Mouse (Mus musculus) cerebellum, adult 2 months (tissue): ENCODE data around the gene Klrc1.

Source experiments
- CTCF ChIP-seq: fragments of 200-500 bp; IDR thresholded peaks from 2 replicates; pipeline ENCODE4 v1.5.1; 2011; ENCODE audit warnings: low read depth, mild to moderate bottlenecking, control low read depth, low read length, moderate library complexity, borderline replicate concordance; ENCODE audit not compliant: insufficient read depth
- POLR2A ChIP-seq: fragments of 200-500 bp; IDR thresholded peaks from 2 replicates; pipeline ENCODE4 v1.6.1; 2011; ENCODE audit warnings: low read length, control low read depth, borderline replicate concordance; ENCODE audit not compliant: insufficient read depth

DNA sequence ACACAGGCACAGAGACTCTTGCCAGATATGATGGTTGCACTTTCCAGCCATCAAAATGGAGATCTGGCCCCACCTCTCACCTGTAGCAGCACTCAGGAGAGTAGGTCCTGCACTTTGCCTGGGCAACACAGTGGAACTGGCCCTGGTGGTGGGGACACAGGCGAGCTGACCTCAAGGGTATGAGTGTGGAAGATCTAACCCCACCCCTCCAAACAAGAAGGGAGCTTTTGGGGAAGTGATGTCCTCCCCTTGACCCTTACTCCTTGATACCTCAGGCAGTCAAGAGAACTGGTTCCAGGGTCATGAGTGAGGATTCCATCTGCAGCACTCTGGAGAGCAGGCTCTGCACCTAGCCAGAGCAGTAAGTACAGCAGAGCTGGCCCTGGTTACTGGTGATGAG lies 42.6 kb upstream of the Klrc1 start:
- TF ChIP-seq CTCF (no peak), POLR2A (no peak)
